ENCODE assay signal across 32 mouse cellular contexts in the genomic region with DNA sequence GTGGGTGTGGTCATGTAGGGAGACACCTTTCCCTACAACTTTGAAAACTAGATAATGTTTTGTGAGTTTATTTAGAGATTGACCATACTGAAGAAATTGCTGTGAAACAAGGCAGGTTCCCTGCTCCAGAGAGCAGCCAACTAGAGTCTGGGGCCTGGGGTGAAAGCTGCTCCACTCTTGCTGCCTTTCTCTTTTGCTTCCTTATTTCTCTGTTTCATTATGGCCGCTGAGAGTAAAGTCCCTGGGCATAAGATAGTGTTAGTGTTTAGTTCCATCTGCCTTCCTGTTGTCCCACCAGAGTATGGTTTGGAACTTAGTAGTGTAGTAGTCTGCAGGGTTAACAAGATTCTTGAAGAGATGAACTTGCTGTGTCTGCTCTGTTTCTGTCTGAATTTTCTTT.
"Had no signal": no experiment of that assay in that cellular context is flagged by ENCODE, and none has a peak within 500 bp of the region (broad histone marks: within the 10 kb centered on the region; RNA-seq: fewer than 3 reads in every experiment).

No protein-coding gene starts in this region.

- H3K9ac ChIP-seq: limb, embryonic 12.5 days; limb, embryonic 13.5 days; limb, embryonic 15.5 days; liver, embryonic 12.5 days; liver, embryonic 13.5 days; liver, embryonic 14.5 days; liver, embryonic 15.5 days; liver, postnatal 0 days; lung, embryonic 14.5 days; lung, embryonic 15.5 days; midbrain, embryonic 12.5 days; midbrain, embryonic 13.5 days; midbrain, embryonic 15.5 days; neural tube, embryonic 12.5 days had no signal

- DNase-seq: left cerebral cortex, postnatal 4 days; liver; liver, embryonic 13.5 days; liver, postnatal 0 days; lung, adult 18-20 months; lung, adult 2 months; lung, embryonic 14.5 days; lung, postnatal 10 days; lung, postnatal 14 days; lung, postnatal 36 days; lung, postnatal 4 days; midbrain, embryonic 14.5 days had no signal

- H3K9me3 ChIP-seq: limb, embryonic 10.5 days; limb, embryonic 12.5 days; limb, embryonic 13.5 days; limb, embryonic 15.5 days; liver, embryonic 12.5 days; liver, embryonic 13.5 days; liver, embryonic 15.5 days; lung, embryonic 15.5 days; megakaryocyte, embryonic 14.5 days; midbrain, embryonic 10.5 days; midbrain, embryonic 12.5 days; midbrain, embryonic 13.5 days; midbrain, embryonic 15.5 days; neural tube, embryonic 12.5 days had no signal

- H3K4me3 ChIP-seq: limb, embryonic 10.5 days; limb, embryonic 12.5 days; limb, embryonic 13.5 days; limb, embryonic 15.5 days; liver, embryonic 12.5 days; liver, embryonic 13.5 days; liver, embryonic 15.5 days; lung, embryonic 15.5 days; megakaryocyte, embryonic 14.5 days; midbrain, embryonic 10.5 days; midbrain, embryonic 12.5 days; midbrain, embryonic 13.5 days; midbrain, embryonic 15.5 days; myocyte; neural tube, embryonic 12.5 days had no signal

- H3K4me1 ChIP-seq: limb, embryonic 10.5 days; limb, embryonic 12.5 days; limb, embryonic 13.5 days; limb, embryonic 15.5 days; lung, embryonic 15.5 days; midbrain, embryonic 10.5 days; midbrain, embryonic 12.5 days; midbrain, embryonic 13.5 days; midbrain, embryonic 15.5 days; neural tube, embryonic 12.5 days had no signal

- ATAC-seq: liver, embryonic 12.5 days; liver, postnatal 0 days; lung, postnatal 0 days; midbrain, embryonic 13.5 days; midbrain, embryonic 15.5 days; midbrain, embryonic 16.5 days had no signal

- H3K27ac ChIP-seq: limb, embryonic 10.5 days; limb, embryonic 12.5 days; limb, embryonic 13.5 days; limb, embryonic 15.5 days; liver, embryonic 12.5 days; liver, embryonic 13.5 days; liver, embryonic 14.5 days; liver, embryonic 15.5 days; lung, embryonic 15.5 days; macrophage; midbrain, embryonic 10.5 days; midbrain, embryonic 12.5 days; midbrain, embryonic 13.5 days; midbrain, embryonic 15.5 days; neural tube, embryonic 12.5 days had no signal

- H3K27me3 ChIP-seq: limb, embryonic 12.5 days; limb, embryonic 13.5 days; limb, embryonic 15.5 days; liver, embryonic 12.5 days; liver, embryonic 13.5 days; liver, embryonic 15.5 days; lung, embryonic 15.5 days; megakaryocyte, embryonic 14.5 days; midbrain, embryonic 12.5 days; midbrain, embryonic 13.5 days; midbrain, embryonic 15.5 days; neural tube, embryonic 12.5 days had no signal

- H3K4me2 ChIP-seq: limb, embryonic 12.5 days; limb, embryonic 13.5 days; limb, embryonic 15.5 days; liver, embryonic 11.5 days; liver, embryonic 12.5 days; liver, embryonic 13.5 days; liver, embryonic 15.5 days; lung, embryonic 14.5 days; lung, embryonic 15.5 days; midbrain, embryonic 11.5 days; midbrain, embryonic 12.5 days; midbrain, embryonic 13.5 days; midbrain, embryonic 15.5 days; neural tube, embryonic 12.5 days had no signal
